Mouse (Mus musculus) E14TG2a.4 (cell line): Measurements from ENCODE around the gene Khnyn.
A peak's percentile ranks its signal among the peaks of the same experiment; 100 is the strongest.

Experiments used
- H3K27me3 ChIP-seq: 2 replicates; pipeline ENCODE4 v1.6.1; 2014; ENCODE audit warnings: low read length, control low read depth; ENCODE audit not compliant: insufficient read depth
- H3K36me3 ChIP-seq: 2 replicates; pipeline ENCODE4 v1.6.1; 2014; ENCODE audit warnings: low read length, control low read depth; ENCODE audit not compliant: insufficient read depth
- H3K4me1 ChIP-seq: replicated peaks from 2 replicates; pipeline ENCODE4 v1.6.1; 2014; ENCODE audit warnings: low read depth, low read length, control low read depth
- H3K4me3 ChIP-seq: replicated peaks from 2 replicates; pipeline ENCODE4 v1.5.1; 2014; ENCODE audit warnings: mild to moderate bottlenecking, low read length
- H3K9me3 ChIP-seq: 2 replicates; pipeline ENCODE4 v1.6.1; 2014; ENCODE audit warnings: low read length, control low read depth
- CTCF ChIP-seq: conservative IDR thresholded peaks from 2 replicates; pipeline ENCODE4 v1.5.1; 2014; ENCODE audit warnings: low read length
- NANOG ChIP-seq: IDR thresholded peaks from 2 replicates; pipeline ENCODE4 v1.6.1; 2014; ENCODE audit warnings: borderline replicate concordance, low read length, mixed read lengths
- POU5F1 ChIP-seq: IDR thresholded peaks from 2 replicates; pipeline ENCODE4 v1.6.1; 2014; ENCODE audit warnings: low read length, borderline replicate concordance

Gene Khnyn

GRCm38 (mm10) chr14:55885791-55886271, 1.1 kb downstream of the Khnyn start:
- Histone ChIP-seq H3K9me3 (no peaks in the 10 kb centered on the region), H3K36me3 (peaks cover 47% of the 10 kb centered on the region), H3K4me3 (peak overlapping the region; percentile 84), H3K4me1 (peaks cover 64% of the 10 kb centered on the region), H3K27me3 (peaks cover 22% of the 10 kb centered on the region)
- TF ChIP-seq CTCF, result no peak
- no peak for TF ChIP-seq NANOG
- TF ChIP-seq POU5F1, result no peak

- peak overlapping the region; percentile 84 for H3K4me3 ChIP-seq
- H3K27me3 ChIP-seq, result peaks cover 22% of the 10 kb centered on the region
- H3K9me3 ChIP-seq, result no peaks in the 10 kb centered on the region
- H3K36me3 ChIP-seq, result peaks cover 57% of the 10 kb centered on the region
- TF ChIP-seq CTCF (no peak), NANOG (no peak), POU5F1 (no peak)
- peaks cover 61% of the 10 kb centered on the region for H3K4me1 ChIP-seq
Observed at GRCm38 (mm10) chr14:55886571-55887382, 2.0 kb downstream of the Khnyn start.

- H3K4me1 ChIP-seq, result peaks cover 40% of the 10 kb centered on the region
- peaks cover 54% of the 10 kb centered on the region for H3K36me3 ChIP-seq
- peaks cover 28% of the 10 kb centered on the region for H3K27me3 ChIP-seq
- no peak for TF ChIP-seq POU5F1
- no peak for TF ChIP-seq CTCF
- TF ChIP-seq NANOG, result no peak
- H3K4me3 ChIP-seq, result no peak overlapping the region; the same call in 1 of the 2 replicates
- no peaks in the 10 kb centered on the region for H3K9me3 ChIP-seq
Observed at GRCm38 (mm10) chr14:55897671-55898070, 12.9 kb downstream of the Khnyn start.

GRCm38 (mm10) chr14:55898947-55899346, 14.2 kb downstream of the Khnyn start:
- Histone ChIP-seq H3K4me1 (peaks cover 46% of the 10 kb centered on the region), H3K36me3 (peaks cover 45% of the 10 kb centered on the region), H3K4me3 (peak overlapping the region; percentile 75), H3K27me3 (peaks cover 28% of the 10 kb centered on the region), H3K9me3 (no peaks in the 10 kb centered on the region)
- TF ChIP-seq NANOG, result no peak
- no peak for TF ChIP-seq CTCF
- TF ChIP-seq POU5F1, result no peak

- no peak for TF ChIP-seq NANOG
- no peak for TF ChIP-seq CTCF
- Histone ChIP-seq H3K9me3 (no peaks in the 10 kb centered on the region), H3K36me3 (peaks cover 36% of the 10 kb centered on the region), H3K4me1 (peaks cover 46% of the 10 kb centered on the region), H3K27me3 (peaks cover 28% of the 10 kb centered on the region), H3K4me3 (peak within 1 kb of the TSS; percentile 75)
Observed at GRCm38 (mm10) chr14:55899701-55900413, 15.1 kb downstream of the Khnyn start, which contains the start of gene Sdr39u1. TSS of gene Sdr39u1 (minus strand) at chr14:55900293.

- TF ChIP-seq NANOG (no peak), POU5F1 (no peak), CTCF (no peak)
- H3K4me3 ChIP-seq, result peak overlapping the region; percentile 75
- peaks cover 30% of the 10 kb centered on the region for H3K36me3 ChIP-seq
- H3K4me1 ChIP-seq, result peaks cover 46% of the 10 kb centered on the region
- no peaks in the 10 kb centered on the region for H3K9me3 ChIP-seq
- H3K27me3 ChIP-seq, result peaks cover 28% of the 10 kb centered on the region
Observed at GRCm38 (mm10) chr14:55900414-55900755, 15.6 kb downstream of the Khnyn start.

- Histone ChIP-seq H3K4me3 (no peak overlapping the region), H3K27me3 (peaks cover 15% of the 10 kb centered on the region), H3K9me3 (no peaks in the 10 kb centered on the region), H3K36me3 (no peaks in the 10 kb centered on the region), H3K4me1 (peaks cover 15% of the 10 kb centered on the region)
- TF ChIP-seq NANOG (no peak), POU5F1 (no peak), CTCF (peak; percentile 41)
Observed at GRCm38 (mm10) chr14:55905518-55905917, 20.8 kb downstream of the Khnyn start.

- TF ChIP-seq POU5F1 (no peak), NANOG (no peak)
- Histone ChIP-seq H3K36me3 (no peaks in the 10 kb centered on the region), H3K9me3 (peaks cover 11% of the 10 kb centered on the region), H3K4me1 (peaks cover 14% of the 10 kb centered on the region), H3K27me3 (no peaks in the 10 kb centered on the region), H3K4me3 (no peak overlapping the region)
Observed at GRCm38 (mm10) chr14:55913406-55913805, 28.7 kb downstream of the Khnyn start.
